In the genomic region with DNA sequence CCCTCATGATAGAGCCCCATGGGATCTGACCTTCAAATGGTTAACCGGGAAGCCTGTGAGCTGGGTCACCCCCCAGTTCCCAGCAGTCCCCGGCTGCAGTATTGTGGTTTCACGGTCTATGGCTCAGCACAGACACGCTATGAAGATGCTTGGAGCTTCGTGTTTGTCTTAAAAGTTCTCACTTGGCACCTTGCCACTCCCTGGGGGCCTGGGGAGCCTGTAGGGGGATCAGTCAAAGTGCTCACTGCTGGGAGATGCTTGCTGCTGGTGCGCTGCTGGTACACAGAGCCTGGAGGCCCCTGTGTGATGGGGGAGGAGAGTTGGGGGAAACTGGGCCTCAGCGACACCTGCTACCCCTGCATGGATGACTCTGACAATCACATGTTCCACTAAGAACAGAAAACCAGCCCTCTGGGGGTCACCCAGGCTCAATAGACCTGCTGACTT, we compare ENCODE assay signal across 19 mouse cellular contexts. TPM values are rescaled to one million over a fixed set of nuclear protein-coding genes. Genes with fewer than 3 reads are reported as not detected.
DNase-seq lines count a peak whose midpoint lies in the region; ATAC-seq and TF ChIP-seq lines count a peak whose summit lies in the region.
"Had no signal": no experiment of that assay in that cellular context is flagged by ENCODE, and none has a peak within 500 bp of the region (broad histone marks: within the 10 kb centered on the region; RNA-seq: fewer than 3 reads in every experiment).

No protein-coding gene starts in this region.

- peak; percentile 6 for TF ChIP-seq RAD21 in CH12.LX (IDR thresholded peaks at IDR 0.05; ENCODE audit: low read depth, low read length)

- in situ Hi-C loops in CH12.LX (cut with MboI; ENCODE audit: low pct_ligation_motif_present, low pct_unique_long_range_greater_than_20kb, low sequenced_read_pairs): loop anchor here (5.0 to 10.0 kb wide), 2 partner anchors 96 to 348 kb away; partner anchors contain the start of gene Wnt11

- H3K4me3 ChIP-seq in left cerebral cortex, adult 2 months: no peak overlapping the region
- H3K4me3 ChIP-seq in CH12.LX (replicated peaks in 1 of 3; ENCODE audit: low read depth in 2 of 3, low read length in 2 of 3, poor library complexity in 1 of 3): no peak overlapping the region
- H3K4me3 ChIP-seq in embryonic facial prominence, embryonic 14.5 days (ENCODE audit: low read depth, low read length): no peak overlapping the region
- H3K4me3 ChIP-seq: forebrain, embryonic 12.5 days; limb, embryonic 13.5 days; myocyte had no signal

- peaks cover 1% of the 10 kb centered on the region for H3K27me3 ChIP-seq in CH12.LX (replicated peaks)
- H3K27me3 ChIP-seq in embryonic facial prominence, embryonic 14.5 days (replicated peaks; ENCODE audit: control insufficient read depth, insufficient read depth, low read length): no peaks in the 10 kb centered on the region; the same call in 1 of the 2 replicates

- TF ChIP-seq EP300 in CH12.LX (IDR thresholded peaks at IDR 0.05; ENCODE audit: low read length): peak; percentile 90

- TF ChIP-seq CTCF in left cerebral cortex, adult 2 months (IDR thresholded peaks at IDR 0.05): no peak
- TF ChIP-seq CTCF in CH12.LX (conservative IDR thresholded peaks at IDR 0.05 in 1 of 2, IDR thresholded peaks at IDR 0.05 in 1 of 2; ENCODE audit: low read depth in 2 of 2, low read length in 2 of 2): no peak

- dilution Hi-C loops in CH12.LX (cut with MboI; ENCODE audit: extremely low pct_ligation_motif_present, extremely low pct_unique_long_range_greater_than_20kb, low sequenced_read_pairs): no loop called here

- no peaks in the 10 kb centered on the region for H3K79me2 ChIP-seq in CH12.LX (replicated peaks; ENCODE audit: control insufficient read depth, extremely low read depth, insufficient read depth, poor library complexity, severe bottlenecking)

- 32% methylated on average over 7 of the region's 7 CpGs for WGBS in embryonic facial prominence, embryonic 14.5 days

- peak; percentile 29; the same call in 1 of the 2 replicates for TF ChIP-seq POLR2A in CH12.LX (IDR thresholded peaks at IDR 0.05; ENCODE audit: low read depth, low read length)

- peaks cover 45 to 83% of the 10 kb centered on the region in 2 experiments for H3K4me1 ChIP-seq in CH12.LX (ENCODE audit: control insufficient read depth in 1 of 2, insufficient read depth in 2 of 2)
- H3K4me1 ChIP-seq in embryonic facial prominence, embryonic 14.5 days (ENCODE audit: control insufficient read depth, insufficient read depth, low read length): peaks cover 37% of the 10 kb centered on the region

- peak overlapping the region; percentile 58; the same call in 1 of the 2 replicates for H3K27ac ChIP-seq in left cerebral cortex, adult 2 months
- peak overlapping the region; percentile 96 for H3K27ac ChIP-seq in CH12.LX (ENCODE audit: insufficient read depth, low read depth)
- no peak overlapping the region for H3K27ac ChIP-seq in embryonic facial prominence, embryonic 14.5 days (replicated peaks; ENCODE audit: low read depth, low read length)
- H3K27ac ChIP-seq: forebrain, embryonic 12.5 days; limb, embryonic 13.5 days had no signal

- peak overlapping the region; percentile 5; the same call in 1 of the 2 replicates for H3K9ac ChIP-seq in CH12.LX (ENCODE audit: insufficient read depth, low read depth)
- H3K9ac ChIP-seq in embryonic facial prominence, embryonic 14.5 days (ENCODE audit: low read depth, low read length): no peak overlapping the region
- H3K9ac ChIP-seq: forebrain, embryonic 12.5 days; limb, embryonic 13.5 days had no signal

- intact Hi-C loops in left cerebral cortex, adult 2 months (cut with DNase I): no loop called here
- intact Hi-C loops in gastrocnemius, postnatal 36 days (cut with DNase I): loop anchor here (5.0 to 10.0 kb wide), 2 partner anchors 56 to 288 kb away; no protein-coding TSS in a partner anchor

- H3K9me3 ChIP-seq in CH12.LX (replicated peaks; ENCODE audit: low read length): no peaks in the 10 kb centered on the region
- no peaks in the 10 kb centered on the region for H3K9me3 ChIP-seq in embryonic facial prominence, embryonic 14.5 days (ENCODE audit: control insufficient read depth, low read length)
- H3K9me3 ChIP-seq: forebrain, embryonic 12.5 days; limb, embryonic 13.5 days had no signal

- H3K4me2 ChIP-seq in CH12.LX (ENCODE audit: insufficient read depth, low read depth, poor library complexity, severe bottlenecking): peak overlapping the region; percentile 49
- H3K4me2 ChIP-seq in embryonic facial prominence, embryonic 14.5 days (ENCODE audit: low read depth, low read length): no peak overlapping the region
- H3K4me2 ChIP-seq: forebrain, embryonic 12.5 days; limb, embryonic 13.5 days had no signal

- no peak for DNase-seq in left cerebral cortex, adult 2 months (ENCODE audit: extremely low spot score in 1 of 2, low spot score in 2 of 2)
- DNase-seq in left cerebral cortex, adult 18-20 months (ENCODE audit: low spot score in 2 of 2): no peak
- peak; percentile 97 for DNase-seq in CH12.LX (ENCODE audit: extremely low read depth)
- DNase-seq in embryonic facial prominence, embryonic 14.5 days (ENCODE audit: low spot score): peak; percentile 69
- peak; percentile 42 to 69 for DNase-seq in thymus, adult 18-20 months
- DNase-seq in embryo, embryonic 11 days: no peak
- DNase-seq in gastrocnemius, postnatal 36 days: no peak
- DNase-seq: adrenal gland, adult 8-10 months; cerebellum, adult 8-10 months; heart, adult 18-20 months; kidney, postnatal 14 days; layer of hippocampus, postnatal 36 days; lung, adult 2 months; right cerebral cortex, postnatal 14 days had no signal

- no peaks in the 10 kb centered on the region for H3K36me3 ChIP-seq in CH12.LX (replicated peaks in 1 of 2; ENCODE audit: control insufficient read depth in 1 of 2, insufficient read depth in 1 of 2, low read length in 1 of 2)
- no peaks in the 10 kb centered on the region for H3K36me3 ChIP-seq in embryonic facial prominence, embryonic 14.5 days (ENCODE audit: control insufficient read depth, insufficient read depth, low read length)
- H3K36me3 ChIP-seq: forebrain, embryonic 12.5 days; limb, embryonic 13.5 days had no signal

- peak; percentile 32 for ATAC-seq in embryonic facial prominence, embryonic 14.5 days (ENCODE audit: low read depth)
- ATAC-seq in granulocyte monocyte progenitor cell, adult 5-6 weeks (replicated peaks; ENCODE audit: poor library complexity, severe bottlenecking): no peak

TF ChIP-seq in CH12.LX, 34 proteins besides CTCF, POLR2A, EP300 and RAD21 (continues in another document):
- peak; percentile 76; the same call in 1 of the 2 replicates for TF ChIP-seq MXI1 (IDR thresholded peaks at IDR 0.05; ENCODE audit: low read depth, low read length)
- peak; percentile 87; the same call in 1 of the 2 replicates for TF ChIP-seq IRF4 (IDR thresholded peaks at IDR 0.05; ENCODE audit: low read depth, low read length)
- TF ChIP-seq MYC (IDR thresholded peaks at IDR 0.05; ENCODE audit: low read depth, low read length): peak; percentile 62; the same call in 1 of the 2 replicates
- no peak; the same call in 1 of the 2 replicates for TF ChIP-seq CHD1 (IDR thresholded peaks at IDR 0.05; ENCODE audit: low read depth, low read length)
- TF ChIP-seq NELFE (IDR thresholded peaks at IDR 0.05; ENCODE audit: low read depth, low read length): 0 out of 2 replicates have a peak, but pooled peaks have one; percentile 14
- TF ChIP-seq E2F4 (IDR thresholded peaks at IDR 0.05; ENCODE audit: insufficient replicate concordance, low read depth, low read length): no peak
- peak; percentile 43; the same call in 1 of the 2 replicates for TF ChIP-seq ZMIZ1 (IDR thresholded peaks at IDR 0.05; ENCODE audit: low read depth, low read length)
- TF ChIP-seq MEF2A (IDR thresholded peaks at IDR 0.05; ENCODE audit: borderline replicate concordance, low read depth, low read length): peak; percentile 91
- peak; percentile 92 for TF ChIP-seq SIN3A (IDR thresholded peaks at IDR 0.05; ENCODE audit: low read length)
- TF ChIP-seq POLR2AphosphoS2 (IDR thresholded peaks at IDR 0.05; ENCODE audit: low read depth, low read length): no peak; the same call in 1 of the 2 replicates
- no peak for TF ChIP-seq PAX5 (IDR thresholded peaks at IDR 0.05; ENCODE audit: low read length)
- no peak for TF ChIP-seq ZKSCAN1 (IDR thresholded peaks at IDR 0.05; ENCODE audit: borderline replicate concordance, low read depth, low read length)
- TF ChIP-seq CHD2 (IDR thresholded peaks at IDR 0.05; ENCODE audit: low read length): peak; percentile 95
- peak; percentile 51 for TF ChIP-seq NRF1 (IDR thresholded peaks at IDR 0.05; ENCODE audit: low read depth, low read length)
- no peak for TF ChIP-seq ZNF384 (IDR thresholded peaks at IDR 0.05; ENCODE audit: low read depth, low read length)
- TF ChIP-seq TCF12 (IDR thresholded peaks at IDR 0.05; ENCODE audit: low read depth, low read length): peak; percentile 99
- TF ChIP-seq MAFK (IDR thresholded peaks at IDR 0.05; ENCODE audit: insufficient replicate concordance, low read length): peak; percentile 53
- peak; percentile 51; the same call in 1 of the 2 replicates for TF ChIP-seq HCFC1 (IDR thresholded peaks at IDR 0.05; ENCODE audit: low read depth, low read length)
- TF ChIP-seq SMC3 (IDR thresholded peaks at IDR 0.05; ENCODE audit: low read depth, low read length): peak; percentile 36
- TF ChIP-seq ETS1 (conservative IDR thresholded peaks at IDR 0.05; ENCODE audit: low read depth, low read length): peak; percentile 94

RNA-seq across cellular contexts. Expression of gene Lrrc32, which starts 2.6 kb away (rescaled TPM):
- total RNA-seq in left cerebral cortex, adult 2 months (2021): 1 to 10 TPM; 5.0 to 8.0 TPM
- total RNA-seq in left cerebral cortex, adult 18-20 months (2021): 1 to 10 TPM; 5.9 to 6.4 TPM
- total RNA-seq in CH12.LX (2012; rRNA removed) (5.3 and 5.4 TPM in 2 replicates), CH12.LX (2014; rRNA removed) (1.6 and 2.3 TPM in 2 replicates)
- polyA plus RNA-seq in CH12.LX (2012; ENCODE audit: insufficient read length, low read depth): 18.0 and 23.7 TPM in 2 replicates
- 9.7 and 10.6 TPM in 2 replicates for polyA plus RNA-seq in embryonic facial prominence, embryonic 14.5 days (2014; fragmentation: Nextera tagmentation; extraction: Ambion mirVana)
- total RNA-seq in granulocyte monocyte progenitor cell, adult 5-6 weeks (2014; fragmentation: Nextera tagmentation): not detected in 2 replicates
- not detected in 2 replicates for total RNA-seq in granulocyte monocyte progenitor cell, adult 5-6 weeks (2017)
- 1 to 10 TPM; 3.7 to 5.8 TPM for total RNA-seq in gastrocnemius, postnatal 36 days (2021)
- total RNA-seq: megakaryocyte-erythroid progenitor cell, adult 5-6 weeks had no signal

RNA-seq across cellular contexts. Expression of gene Gucy2d, which starts 46.3 kb away (rescaled TPM):
- total RNA-seq in left cerebral cortex, adult 2 months (2021): not detected
- not detected for total RNA-seq in left cerebral cortex, adult 18-20 months (2021)
- total RNA-seq in CH12.LX (2012; rRNA removed): not detected in 2 replicates
- total RNA-seq in CH12.LX (2014; rRNA removed): not detected in 2 replicates
- not detected in 2 replicates for polyA plus RNA-seq in CH12.LX (2012; ENCODE audit: insufficient read length, low read depth)
- polyA plus RNA-seq in embryonic facial prominence, embryonic 14.5 days (2014; fragmentation: Nextera tagmentation; extraction: Ambion mirVana): 0.31 TPM in 1 of 2 replicates, not detected in the other
- not detected in 2 replicates for total RNA-seq in granulocyte monocyte progenitor cell, adult 5-6 weeks (2014; fragmentation: Nextera tagmentation)
- total RNA-seq in granulocyte monocyte progenitor cell, adult 5-6 weeks (2017): not detected in 2 replicates
- under 1 TPM; 0.26 to 0.37 TPM for total RNA-seq in gastrocnemius, postnatal 36 days (2021)
- total RNA-seq: adrenal gland, adult 8-10 months; layer of hippocampus, postnatal 36 days; megakaryocyte-erythroid progenitor cell, adult 5-6 weeks had no signal
- polyA plus RNA-seq: forebrain, embryonic 12.5 days; limb, embryonic 13.5 days; myocyte had no signal

Comparison
In these comparisons a context has a peak if more than half of its experiments do, and no peak if none do; other contexts are left out.
1. DNase-seq: peak in CH12.LX (single experiment), embryonic facial prominence, embryonic 14.5 days (single experiment) and thymus, adult 18-20 months (2 of 2); none in left cerebral cortex, adult 2 months (0 of 2), left cerebral cortex, adult 18-20 months (0 of 2), embryo, embryonic 11 days (single experiment) and gastrocnemius, postnatal 36 days (0 of 2).